Mouse (Mus musculus) ES-E14 (cell line): ENCODE results near the gene Ceacam20. TPM values are rescaled to one million over a fixed set of nuclear protein-coding genes. Genes with fewer than 3 reads are reported as not detected.

Experiments used
- DNase-seq: peaks from one replicate; pipeline ENCODE4 v3.0.0-alpha.2; 2013; ENCODE audit warnings: low read depth, low spot score
- H3K27ac ChIP-seq: 2 replicates; pipeline ENCODE4 v1.5.1; 2012; ENCODE audit warnings: low read depth, mild to moderate bottlenecking, low read length, moderate library complexity, mixed read lengths; ENCODE audit not compliant: poor library complexity, insufficient read depth, severe bottlenecking
- H3K36me3 ChIP-seq: 2 replicates; pipeline ENCODE4 v1.6.1; 2012; ENCODE audit warnings: mild to moderate bottlenecking, low read length, moderate library complexity, mixed read lengths; ENCODE audit not compliant: control insufficient read depth, poor library complexity, insufficient read depth, severe bottlenecking
- H3K4me1 ChIP-seq, 2 experiments: fragments of 150-350 bp in 1 of 2; sonication (generic) in 1 of 2; 2 replicates each; pipeline ENCODE4 v1.6.1; 2012; ENCODE audit warnings: low read length in 2 of 2, mild to moderate bottlenecking in 1 of 2, mixed read lengths in 1 of 2; ENCODE audit not compliant: control insufficient read depth in 2 of 2, insufficient read depth in 2 of 2, poor library complexity in 1 of 2
- H3K4me3 ChIP-seq, 2 experiments: fragments of 150-350 bp in 1 of 2; sonication (generic) in 1 of 2; 2 replicates each; pipeline ENCODE4 v1.5.1; 2012; ENCODE audit warnings: low read length in 2 of 2, low read depth in 1 of 2, mild to moderate bottlenecking in 1 of 2, mixed read lengths in 1 of 2; ENCODE audit not compliant: insufficient read depth in 1 of 2, poor library complexity in 1 of 2, severe bottlenecking in 1 of 2
- H3K9ac ChIP-seq: 2 replicates; pipeline ENCODE4 v1.6.1; 2012; ENCODE audit warnings: low read depth, mild to moderate bottlenecking, low read length, mixed read lengths; ENCODE audit not compliant: poor library complexity, insufficient read depth, severe bottlenecking
- H3K9me3 ChIP-seq: fragments of 150-350 bp; sonication (generic); 2 replicates; pipeline ENCODE4 v1.6.1; 2012; ENCODE audit warnings: low read depth, mild to moderate bottlenecking, low read length; ENCODE audit not compliant: control insufficient read depth, insufficient read depth
- CHD2 ChIP-seq: IDR thresholded peaks from 2 replicates; pipeline ENCODE4 v1.6.1; 2014; ENCODE audit warnings: mild to moderate bottlenecking, low read depth, low read length, inconsistent platforms
- HCFC1 ChIP-seq: IDR thresholded peaks from 2 replicates; pipeline ENCODE4 v1.6.1; 2012; ENCODE audit warnings: low read length, inconsistent platforms, borderline replicate concordance; ENCODE audit not compliant: insufficient read depth
- MAFK ChIP-seq: IDR thresholded peaks from 2 replicates; pipeline ENCODE4 v1.6.1; 2014; ENCODE audit warnings: mild to moderate bottlenecking, low read depth, low read length, inconsistent platforms; ENCODE audit not compliant: insufficient read depth
- ZC3H11A ChIP-seq: IDR thresholded peaks from 2 replicates; pipeline ENCODE4 v1.6.1; 2012; ENCODE audit warnings: low read depth, mild to moderate bottlenecking, inconsistent platforms, low read length, borderline replicate concordance
- ZNF384 ChIP-seq: IDR thresholded peaks from 2 replicates; pipeline ENCODE4 v1.6.1; 2012; ENCODE audit warnings: low read depth, low read length, inconsistent platforms
- in situ Hi-C, 2 experiments: fragments of 600-800 bp; cut with MboI; formaldehyde crosslinking; loops; one replicate each; pipeline ENCODE4 v1.15.1; 2025; ENCODE audit warnings: low sequenced_read_pairs in 2 of 2, inconsistent platforms in 1 of 2; ENCODE audit not compliant: unreplicated experiment in 2 of 2
- total RNA-seq: library from RNA; depleted of rRNA; stranded (reverse); fragments of 300-350 nt; gene quantifications from 2 replicates; pipeline ENCODE4 v1.2.3, GENCODE M21; 2012

The Ceacam20 gene
- total RNA-seq, 1 experiment: 3.7 TPM

- in situ Hi-C loops: loop anchor here in 1 of 2 experiments (10.0 kb wide), 2 partner anchors 48 to 88 kb away; no protein-coding TSS in a partner anchor
- TF ChIP-seq ZNF384 (no peak), ZC3H11A (no peak), CHD2 (no peak), MAFK (no peak), HCFC1 (no peak)
- H3K27ac ChIP-seq: no peak overlapping the region
Observed at GRCm38 (mm10) chr7:19962423-19962822, 2.8 kb upstream of the Ceacam20 start.

GRCm38 (mm10) chr7:19969106-19969505, 3.9 kb downstream of the Ceacam20 start:
- TF ChIP-seq MAFK: no peak
- TF ChIP-seq CHD2: no peak
- TF ChIP-seq HCFC1: no peak
- no peak for TF ChIP-seq ZC3H11A
- no peak for TF ChIP-seq ZNF384
- Histone ChIP-seq H3K4me3 (no peak overlapping the region), H3K36me3 (peaks cover 2% of the 10 kb centered on the region; the same call in 1 of the 2 replicates), H3K4me1 (peaks cover 0 to 2% of the 10 kb centered on the region in 2 experiments; a peak in 1 of 4 replicates), H3K9me3 (no peaks in the 10 kb centered on the region), H3K9ac (no peak overlapping the region), H3K27ac (no peak overlapping the region)
- in situ Hi-C loops: loop anchor here in 1 of 2 experiments (10.0 kb wide), 2 partner anchors 54 to 94 kb away; no protein-coding TSS in a partner anchor
- DNase-seq: no peak

More at GRCm38 (mm10) chr7:19962423-19962822, 2.8 kb upstream of the Ceacam20 start:
- Histone ChIP-seq H3K9me3 (no peaks in the 10 kb centered on the region), H3K4me3 (no peak overlapping the region), H3K9ac (no peak overlapping the region), H3K36me3 (no peaks in the 10 kb centered on the region), H3K4me1 (peaks cover 0 to 2% of the 10 kb centered on the region in 2 experiments; a peak in 1 of 4 replicates)
- DNase-seq: no peak

- TF ChIP-seq MAFK (no peak), HCFC1 (no peak), ZNF384 (no peak), CHD2 (no peak), ZC3H11A (no peak)
- Histone ChIP-seq H3K9ac (no peak overlapping the region), H3K4me1 (no peaks in the 10 kb centered on the region), H3K27ac (no peak overlapping the region), H3K36me3 (peaks cover 2% of the 10 kb centered on the region; the same call in 1 of the 2 replicates), H3K4me3 (no peak overlapping the region), H3K9me3 (no peaks in the 10 kb centered on the region)
- no peak for DNase-seq
- in situ Hi-C loops: loop anchor here in 1 of 2 experiments (10.0 kb wide), 2 partner anchors 55 to 95 kb away; no protein-coding TSS in a partner anchor
Observed at GRCm38 (mm10) chr7:19969541-19970090, 4.4 kb downstream of the Ceacam20 start.

- H3K36me3 ChIP-seq: peaks cover 4% of the 10 kb centered on the region; the same call in 1 of the 2 replicates
- no peak overlapping the region for H3K9ac ChIP-seq
- TF ChIP-seq CHD2 (no peak), MAFK (no peak), ZC3H11A (no peak), ZNF384 (no peak), HCFC1 (no peak)
- in situ Hi-C loops: no loop called here
- DNase-seq: no peak
- no peaks in the 10 kb centered on the region for H3K4me1 ChIP-seq
- no peaks in the 10 kb centered on the region for H3K9me3 ChIP-seq
- H3K4me3 ChIP-seq: no peak overlapping the region
- no peak overlapping the region for H3K27ac ChIP-seq
Observed at GRCm38 (mm10) chr7:19970196-19970595, 5.0 kb downstream of the Ceacam20 start.
